ENCODE assay signal across 8 mouse cellular contexts in the genomic region with DNA sequence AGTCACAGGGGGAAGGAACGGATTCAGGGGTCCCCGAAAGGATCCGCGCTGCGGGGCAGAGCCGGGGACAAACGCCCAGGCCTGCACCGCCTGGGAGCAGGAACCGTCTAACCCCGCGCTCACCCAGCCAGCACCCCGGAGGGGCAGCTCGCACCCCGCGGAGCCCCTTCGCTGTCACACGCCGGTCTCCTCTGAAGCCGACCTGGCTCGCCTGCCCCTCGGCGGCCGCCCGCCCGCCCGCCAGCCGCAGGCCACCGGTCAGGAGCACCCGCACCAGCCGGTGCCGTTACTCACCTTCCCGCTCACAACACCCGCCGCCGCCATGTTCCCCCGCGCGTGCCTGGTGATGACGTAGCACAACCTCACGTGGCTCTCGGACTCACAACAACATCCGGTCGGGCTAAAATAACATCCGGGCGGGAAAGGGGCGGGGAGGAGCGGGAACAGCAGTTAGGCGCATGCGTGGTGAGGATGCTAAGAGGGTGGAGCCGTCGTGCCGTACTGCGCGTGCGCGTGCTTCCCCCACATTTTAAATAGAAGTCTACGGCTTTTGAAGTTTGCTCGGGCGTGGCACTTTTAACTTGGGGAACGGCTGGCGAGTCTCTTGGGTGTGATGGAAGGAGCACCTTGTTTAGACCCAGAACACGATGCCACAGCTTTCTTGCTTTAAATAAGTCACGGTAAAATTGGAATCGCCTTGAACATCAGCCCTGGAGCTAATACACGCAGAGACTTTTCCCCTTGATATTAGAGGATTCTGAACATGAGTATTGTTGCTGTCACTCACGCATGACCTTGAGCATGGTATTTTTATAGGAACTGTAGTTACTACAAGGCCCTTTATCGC. TPM values are rescaled to one million over a fixed set of nuclear protein-coding genes. Genes with fewer than 3 reads are reported as not detected.
A peak's percentile ranks its signal among the peaks of the same experiment; 100 is the strongest.
DNase-seq lines count a peak whose midpoint lies in the region; ATAC-seq and TF ChIP-seq lines count a peak whose summit lies in the region.

A gene (minus strand): TSS at position 380 of the 847 bp plus-strand sequence.

- no peaks in the 10 kb centered on the region for H3K9me3 ChIP-seq in hindbrain, postnatal 0 days (ENCODE audit: low read length)

- peak within 1 kb of the TSS; percentile 100 for H3K4me3 ChIP-seq in gastrocnemius, adult 2 months
- peak within 1 kb of the TSS; percentile 77 for H3K4me3 ChIP-seq in hindbrain, postnatal 0 days (ENCODE audit: low read length)
- peak within 1 kb of the TSS; percentile 99 for H3K4me3 ChIP-seq in left cerebral cortex, adult 2 months

- DNase-seq in ZHBTc4 (ENCODE audit: low read depth, low spot score), result peak; percentile 99
- DNase-seq in gastrocnemius, adult 2 months, result peak; percentile 98
- peak; percentile 99 for DNase-seq in hindbrain, postnatal 0 days (ENCODE audit: low spot score)
- DNase-seq in left cerebral cortex, adult 2 months (ENCODE audit: extremely low spot score in 1 of 2, low spot score in 2 of 2), result peak; percentile 96 to 98
- peak; percentile 98 to 99 for DNase-seq in right cerebral cortex, adult 2 months (ENCODE audit: low spot score in 2 of 2)
- DNase-seq in urinary bladder, postnatal 14 days (ENCODE audit: low spot score), result peak; percentile 98

- peak within 1 kb of the TSS; percentile 76 for H3K9ac ChIP-seq in hindbrain, postnatal 0 days (replicated peaks; ENCODE audit: low read length)

- intact Hi-C loops in gastrocnemius, adult 2 months (cut with DNase I), result loop anchor here (5.0 kb wide), 2 partner anchors 61 to 136 kb away; no protein-coding TSS in a partner anchor
- intact Hi-C loops in left cerebral cortex, adult 2 months (cut with DNase I), result loop anchor here (1.0 kb wide), 1 partner anchor 64 kb away; a partner anchor contains a TSS

- H3K4me2 ChIP-seq in hindbrain, postnatal 0 days (ENCODE audit: low read depth, low read length), result peak within 1 kb of the TSS; percentile 73

- peak; percentile 67 for ATAC-seq in common myeloid progenitor, adult 5-6 weeks (replicated peaks; ENCODE audit: low read depth, poor library complexity, severe bottlenecking)
- peak; percentile 99 for ATAC-seq in hindbrain, postnatal 0 days
- ATAC-seq in megakaryocyte, adult 5-6 weeks (ENCODE audit: poor library complexity, severe bottlenecking), result peak; percentile 77

- H3K4me1 ChIP-seq in hindbrain, postnatal 0 days (ENCODE audit: insufficient read depth, low read length), result peaks cover 12% of the 10 kb centered on the region; the same call in 1 of the 2 replicates

- no peaks in the 10 kb centered on the region for H3K36me3 ChIP-seq in hindbrain, postnatal 0 days (ENCODE audit: insufficient read depth, low read length)

- 1% methylated on average over 66 of the region's 67 CpGs for WGBS in hindbrain, postnatal 0 days

- H3K27ac ChIP-seq in gastrocnemius, adult 2 months, result peak within 1 kb of the TSS; percentile 100
- peak within 1 kb of the TSS; percentile 59 for H3K27ac ChIP-seq in hindbrain, postnatal 0 days
- peak within 1 kb of the TSS; percentile 95 for H3K27ac ChIP-seq in left cerebral cortex, adult 2 months

- no peak for TF ChIP-seq CTCF in gastrocnemius, adult 2 months (IDR thresholded peaks at IDR 0.05)
- no peak for TF ChIP-seq CTCF in hindbrain, postnatal 0 days (IDR thresholded peaks at IDR 0.05; ENCODE audit: low read depth)
- TF ChIP-seq CTCF in left cerebral cortex, adult 2 months (IDR thresholded peaks at IDR 0.05), result no peak

- no peaks in the 10 kb centered on the region for H3K27me3 ChIP-seq in hindbrain, postnatal 0 days (ENCODE audit: insufficient read depth, low read length)

RNA-seq across cellular contexts. Expression of the gene that starts here (rescaled TPM):
- 41.5 and 58.2 TPM in 2 replicates for total RNA-seq in common myeloid progenitor, adult 5-6 weeks (2017)
- 10 to 100 TPM; 44.5 to 45.6 TPM for total RNA-seq in gastrocnemius, adult 2 months (2021)
- 6.1 and 8.5 TPM in 2 replicates for total RNA-seq in hindbrain, postnatal 0 days (2014; rRNA removed)
- 30.2 and 36.1 TPM in 2 replicates for polyA plus RNA-seq in hindbrain, postnatal 0 days (2015; fragmentation: Nextera tagmentation; extraction: Ambion mirVana)
- 10 to 100 TPM; 53.6 to 56.9 TPM for total RNA-seq in left cerebral cortex, adult 2 months (2021)
- total RNA-seq in megakaryocyte, adult 5-6 weeks (2015), result 57.4 and 60.6 TPM in 2 replicates
- 30.3 and 54.2 TPM in 2 replicates for total RNA-seq in megakaryocyte, adult 5-6 weeks (2017)

Comparison
In these comparisons a context has a peak if more than half of its experiments do, and no peak if none do; other contexts are left out.
1. Peak in every context shown above with its lines: DNase-seq, ATAC-seq, H3K4me3 ChIP-seq and H3K27ac ChIP-seq.